Mouse (Mus musculus) forebrain, embryonic 16.5 days (tissue): ENCODE measurements around the gene Ube2j1. TPM values are rescaled to one million over a fixed set of nuclear protein-coding genes. Genes with fewer than 3 reads are reported as not detected.

ENCODE experiments used
- ATAC-seq: fragments of 200-750 bp; cut with Nextera tagmentation; 2 replicates; pipeline ENCODE4 v1.8.0; 2017; ENCODE audit warnings: mild to moderate bottlenecking, moderate library complexity
- H3K27ac ChIP-seq: fragments of 300-500 bp; sonication (generic); 2 replicates; pipeline ENCODE4 v1.5.1; 2014; ENCODE audit warnings: low read length, control low read depth
- H3K27me3 ChIP-seq: fragments of 300-500 bp; sonication (generic); replicated peaks from 2 replicates; pipeline ENCODE4 v1.6.1; 2014; ENCODE audit warnings: low read length; ENCODE audit not compliant: control insufficient read depth, insufficient read depth
- H3K36me3 ChIP-seq: fragments of 300-500 bp; sonication (generic); 2 replicates; pipeline ENCODE4 v1.6.1; 2014; ENCODE audit not compliant: control insufficient read depth, insufficient read depth
- H3K4me1 ChIP-seq: fragments of 300-500 bp; sonication (generic); replicated peaks from 2 replicates; pipeline ENCODE4 v1.6.1; 2014; ENCODE audit warnings: low read length; ENCODE audit not compliant: control insufficient read depth, insufficient read depth
- H3K4me2 ChIP-seq: fragments of 300-500 bp; sonication (generic); 2 replicates; pipeline ENCODE4 v1.6.1; 2014; ENCODE audit warnings: mild to moderate bottlenecking, low read length, control low read depth
- H3K4me3 ChIP-seq: fragments of 300-500 bp; sonication (generic); replicated peaks from 2 replicates; pipeline ENCODE4 v1.5.1; 2014; ENCODE audit warnings: mild to moderate bottlenecking, low read length, control low read depth
- H3K9ac ChIP-seq: fragments of 300-500 bp; sonication (generic); replicated peaks from 2 replicates; pipeline ENCODE4 v1.6.1; 2014; ENCODE audit warnings: low read depth, low read length, control low read depth
- H3K9me3 ChIP-seq: fragments of 300-500 bp; sonication (generic); 2 replicates; pipeline ENCODE4 v1.6.1; 2016; ENCODE audit warnings: low read length; ENCODE audit not compliant: control insufficient read depth
- WGBS: fragments of 180-500 bp; shearing (Covaris S2); extraction: QIAGEN DNeasy Blood & Tissue Kit; methylation state at CpG from one replicate; pipeline ENCODE4 v1.1.7; 2014; 5-methylcytosine and 5-hydroxymethylcytosine counted together
- polyA plus RNA-seq: library from polyadenylated mRNA; unstranded; fragments of >200 nt; fragmentation: Nextera tagmentation; extraction: Ambion mirVana; gene quantifications from 2 replicates; pipeline ENCODE4 v1.2.1, GENCODE M21; 2015

Gene Ube2j1
- polyA plus RNA-seq, 1 experiment from 2014 or later = 53.4 TPM

DNA sequence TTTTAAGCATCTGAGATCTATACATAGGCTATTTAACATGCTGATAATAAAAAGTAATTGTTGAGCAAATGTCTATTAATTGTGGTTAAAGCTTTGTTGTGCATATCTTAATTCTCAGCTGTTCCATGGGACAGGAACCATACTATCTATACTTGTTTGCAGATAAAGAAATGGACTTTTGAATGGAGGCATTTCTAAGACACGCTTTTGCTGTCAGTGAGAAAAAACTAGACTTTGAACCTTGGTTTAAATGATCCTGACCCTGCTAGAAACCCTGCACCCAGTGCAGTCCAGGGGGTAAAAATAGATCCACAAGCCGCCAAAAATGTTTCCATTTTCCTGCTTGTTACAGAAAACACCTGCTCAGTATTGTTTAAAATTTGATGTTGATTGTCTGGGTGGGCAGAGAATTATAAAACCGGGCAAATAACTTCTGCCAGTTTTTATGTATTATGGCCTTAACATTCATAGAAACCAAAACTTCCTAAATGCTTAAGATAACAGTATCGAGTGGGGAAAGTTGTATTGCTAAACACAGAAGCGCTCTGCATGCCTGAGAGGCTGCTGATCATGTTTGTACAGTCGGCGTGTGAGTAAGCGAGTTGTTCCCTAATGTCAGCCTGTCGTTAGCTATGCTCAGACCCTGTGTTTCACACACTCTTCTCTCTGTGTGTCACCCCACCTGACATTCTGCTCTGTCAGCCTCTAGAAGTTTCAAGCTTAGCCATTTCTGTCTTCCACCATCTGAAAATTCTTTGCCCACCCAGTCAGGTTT, 23.6 kb upstream of the Ube2j1 start:
- Histone ChIP-seq H3K4me3 (no peak overlapping the region), H3K36me3 (no peaks in the 10 kb centered on the region), H3K27me3 (no peaks in the 10 kb centered on the region), H3K4me1 (no peaks in the 10 kb centered on the region), H3K27ac (no peak overlapping the region), H3K9ac (no peak overlapping the region), H3K4me2 (no peak overlapping the region), H3K9me3 (no peaks in the 10 kb centered on the region)
- 87% methylated on average over 9 of the region's 9 CpGs for WGBS
- no peak for ATAC-seq

DNA sequence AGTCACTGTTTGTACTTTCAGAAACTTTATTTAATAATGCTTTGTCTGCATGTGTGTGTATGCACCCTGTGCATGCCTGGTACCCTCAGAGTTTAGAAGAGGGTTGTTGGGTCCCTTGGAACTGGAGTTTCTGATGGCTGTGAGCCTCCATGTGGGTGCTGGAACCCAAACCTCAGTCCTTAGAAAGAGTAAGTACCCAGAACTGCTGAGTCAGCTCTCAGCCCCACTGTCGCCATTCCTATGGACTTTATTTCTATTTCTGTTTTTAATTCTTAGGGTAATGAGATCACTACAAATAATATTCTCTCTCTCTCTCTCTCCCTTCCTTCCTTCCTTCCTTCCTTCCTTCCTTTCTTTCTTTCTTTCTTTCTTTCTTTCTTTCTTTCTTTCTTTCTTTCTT, 21.1 kb upstream of the Ube2j1 start:
- H3K27ac ChIP-seq = no peak overlapping the region
- ATAC-seq = no peak
- H3K4me2 ChIP-seq = no peak overlapping the region
- WGBS = 83% methylated on average over 1 of the region's 1 CpGs
- no peaks in the 10 kb centered on the region for H3K27me3 ChIP-seq
- H3K4me3 ChIP-seq = no peak overlapping the region
- no peak overlapping the region for H3K9ac ChIP-seq
- H3K4me1 ChIP-seq = no peaks in the 10 kb centered on the region
- no peaks in the 10 kb centered on the region; the same call in 1 of the 2 replicates for H3K36me3 ChIP-seq
- no peaks in the 10 kb centered on the region for H3K9me3 ChIP-seq

DNA sequence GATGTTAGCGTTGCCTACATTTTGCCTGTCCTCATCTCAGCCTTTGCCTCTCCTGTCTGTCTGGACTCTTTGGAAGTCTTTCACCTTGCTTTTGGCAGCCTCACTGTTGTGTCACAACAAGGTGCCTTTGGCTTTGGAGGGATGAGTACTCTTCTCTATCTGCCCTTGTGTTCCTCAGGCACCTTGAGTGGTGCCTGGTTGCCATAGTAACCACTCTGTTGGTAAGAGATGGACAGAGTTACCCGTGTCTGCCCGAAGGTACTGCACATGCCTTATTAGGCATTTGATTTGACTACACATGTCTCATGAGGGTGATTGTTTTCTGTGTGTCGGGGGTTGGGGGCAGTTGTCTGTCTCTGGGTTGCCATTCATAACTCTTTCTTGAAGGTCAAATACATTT, 18.7 kb upstream of the Ube2j1 start:
- H3K27me3 ChIP-seq = no peaks in the 10 kb centered on the region
- no peak overlapping the region for H3K4me2 ChIP-seq
- H3K27ac ChIP-seq = no peak overlapping the region
- no peak overlapping the region for H3K4me3 ChIP-seq
- no peaks in the 10 kb centered on the region for H3K4me1 ChIP-seq
- no peaks in the 10 kb centered on the region for H3K9me3 ChIP-seq
- no peak overlapping the region for H3K9ac ChIP-seq
- 74% methylated on average over 4 of the region's 4 CpGs for WGBS
- no peaks in the 10 kb centered on the region; the same call in 1 of the 2 replicates for H3K36me3 ChIP-seq
- no peak for ATAC-seq

DNA sequence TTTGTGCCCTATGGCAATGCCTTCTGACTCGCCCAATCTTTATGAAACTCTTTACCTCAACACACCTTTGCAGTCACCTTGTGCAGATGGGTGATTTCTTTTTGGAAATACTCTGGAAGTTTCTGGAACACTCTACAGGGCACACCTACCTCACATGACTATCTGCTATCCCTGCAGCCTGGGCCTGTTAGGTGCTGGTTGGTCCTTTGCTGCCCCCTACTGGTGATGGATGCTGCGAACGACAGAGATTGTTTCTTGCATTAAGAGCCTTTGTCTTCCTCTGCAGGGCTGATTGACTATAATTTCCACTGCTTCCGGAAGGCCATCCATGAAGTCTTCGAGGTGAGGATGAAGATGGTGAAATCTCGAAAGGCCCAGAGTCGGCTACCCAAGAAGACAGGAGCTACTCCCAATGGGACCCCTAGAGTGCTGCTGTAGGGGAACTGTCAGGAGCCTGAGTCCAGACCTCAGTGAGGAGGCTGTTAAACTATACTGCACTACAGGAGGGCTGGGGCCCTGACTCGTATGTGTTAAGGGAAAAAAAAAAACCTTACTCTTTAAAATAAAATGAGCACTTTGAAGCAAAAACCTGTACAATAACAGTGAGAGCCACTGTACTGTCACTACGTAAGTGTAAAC, 12.7 kb upstream of the Ube2j1 start:
- Histone ChIP-seq H3K36me3 (no peaks in the 10 kb centered on the region; the same call in 1 of the 2 replicates), H3K27ac (no peak overlapping the region), H3K4me2 (no peak overlapping the region), H3K4me3 (no peak overlapping the region), H3K27me3 (no peaks in the 10 kb centered on the region), H3K4me1 (no peaks in the 10 kb centered on the region), H3K9ac (peak overlapping the region; percentile 26; the same call in 1 of the 2 replicates), H3K9me3 (no peaks in the 10 kb centered on the region)
- 47% methylated on average over 9 of the region's 9 CpGs for WGBS
- ATAC-seq = peak; percentile 93

DNA sequence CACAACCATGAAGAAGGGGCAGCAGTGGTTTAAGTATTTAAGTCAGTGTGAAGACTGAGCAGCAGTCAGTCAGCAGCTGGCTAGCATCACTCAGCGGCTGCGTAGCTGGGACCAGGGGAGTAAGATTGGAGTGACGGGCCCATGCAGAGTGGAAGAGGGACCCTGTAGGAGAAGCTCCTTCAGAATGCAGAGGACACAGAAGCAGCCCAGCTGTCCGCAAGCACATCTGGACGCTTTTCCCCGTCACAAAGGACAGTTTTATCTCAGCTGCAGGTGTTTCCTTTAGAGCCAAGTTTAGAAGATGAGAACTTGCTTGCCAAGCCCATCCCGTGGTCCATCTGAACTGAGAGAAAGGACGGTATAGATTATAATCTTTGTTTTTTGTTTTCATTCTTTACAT, 6.8 kb upstream of the Ube2j1 start:
- H3K4me1 ChIP-seq = no peaks in the 10 kb centered on the region
- no peak for ATAC-seq
- WGBS = 85% methylated on average over 8 of the region's 8 CpGs

DNA sequence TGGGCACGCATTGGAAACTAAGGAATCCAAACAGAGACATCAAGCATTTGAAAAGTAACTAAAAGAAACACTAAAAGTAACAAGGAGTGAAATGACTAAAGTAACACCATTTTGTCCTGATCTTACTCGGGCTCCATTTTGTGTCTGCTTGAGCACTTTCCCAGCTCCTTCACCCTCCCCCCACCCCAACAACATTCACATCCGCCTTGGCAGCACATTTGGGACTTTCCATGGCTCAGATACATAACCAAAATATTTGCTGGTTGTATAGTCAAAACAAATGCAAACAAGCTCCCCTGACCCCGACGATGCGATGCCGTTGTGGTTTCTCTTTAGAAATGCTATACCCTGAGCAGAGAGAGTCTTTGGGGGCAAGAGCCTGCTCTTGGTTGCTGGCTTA, 2.1 kb upstream of the Ube2j1 start:
- H3K4me3 ChIP-seq = no peak overlapping the region
- H3K9me3 ChIP-seq = no peaks in the 10 kb centered on the region
- no peak for ATAC-seq
- H3K9ac ChIP-seq = no peak overlapping the region
- 83% methylated on average over 7 of the region's 7 CpGs for WGBS
- peaks cover 15% of the 10 kb centered on the region for H3K4me1 ChIP-seq
- no peak overlapping the region for H3K27ac ChIP-seq
- H3K36me3 ChIP-seq = no peaks in the 10 kb centered on the region
- H3K4me2 ChIP-seq = no peak overlapping the region
- H3K27me3 ChIP-seq = no peaks in the 10 kb centered on the region

More for the DNA sequence above, 6.8 kb upstream of the Ube2j1 start:
- Histone ChIP-seq H3K9ac (no peak overlapping the region), H3K4me2 (no peak overlapping the region), H3K27me3 (no peaks in the 10 kb centered on the region), H3K9me3 (no peaks in the 10 kb centered on the region), H3K27ac (no peak overlapping the region), H3K36me3 (no peaks in the 10 kb centered on the region), H3K4me3 (no peak overlapping the region)

DNA sequence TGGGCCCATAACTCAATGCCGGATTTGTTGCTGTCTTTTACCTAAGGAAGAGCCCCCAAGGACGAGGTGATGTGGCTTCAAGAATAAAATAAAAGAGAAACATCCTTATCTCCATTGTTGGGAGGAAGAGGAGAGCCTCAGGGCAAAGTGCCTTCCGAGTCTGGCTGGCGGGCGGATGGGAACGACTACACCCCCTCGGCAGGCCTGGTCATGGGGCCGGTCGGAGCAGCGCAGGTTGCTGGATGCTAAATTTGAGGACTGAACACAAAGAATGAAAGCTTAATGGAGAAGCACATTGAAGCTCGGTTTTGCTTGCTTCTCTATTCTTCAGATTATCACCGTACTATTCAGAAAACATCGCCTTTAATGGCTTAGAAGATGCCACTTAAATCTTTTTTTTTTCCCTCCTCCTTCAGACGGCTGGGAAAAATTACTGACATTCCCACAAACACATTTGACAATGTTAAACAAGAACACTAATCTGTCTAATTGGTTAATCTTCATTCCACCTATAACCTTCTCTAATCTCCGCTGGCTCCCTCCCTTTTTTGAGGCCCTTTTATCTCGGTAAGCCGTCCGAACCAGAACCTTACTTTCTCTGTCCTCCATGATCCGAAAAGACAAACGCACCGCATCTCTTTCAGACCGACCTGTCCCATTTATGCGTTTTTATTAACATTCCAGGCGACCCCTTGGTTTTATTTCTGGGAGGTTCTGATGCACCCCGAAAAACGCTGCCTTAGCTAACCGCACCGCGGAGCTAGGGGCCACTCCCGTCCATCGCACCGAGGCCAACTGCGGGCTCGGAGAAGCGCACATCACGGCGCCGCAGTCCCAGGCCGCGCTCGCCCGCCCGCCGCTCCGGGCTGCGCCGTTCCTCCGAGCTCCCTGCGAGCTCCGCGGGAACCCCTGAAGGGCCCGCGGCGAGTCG, 687 bp upstream of the Ube2j1 start:
- 1% methylated on average over 52 of the region's 55 CpGs for WGBS
- peak overlapping the region; percentile 95 for H3K27ac ChIP-seq
- H3K36me3 ChIP-seq = peaks cover under 1% of the 10 kb centered on the region; the same call in 1 of the 2 replicates
- peak; percentile 83 for ATAC-seq
- H3K4me2 ChIP-seq = peak overlapping the region; percentile 69
- H3K27me3 ChIP-seq = no peaks in the 10 kb centered on the region
- peak overlapping the region; percentile 95 for H3K9ac ChIP-seq
- peaks cover 15% of the 10 kb centered on the region for H3K4me1 ChIP-seq
- peak overlapping the region; percentile 96 for H3K4me3 ChIP-seq
- peaks cover under 1% of the 10 kb centered on the region; the same call in 1 of the 2 replicates for H3K9me3 ChIP-seq

DNA sequence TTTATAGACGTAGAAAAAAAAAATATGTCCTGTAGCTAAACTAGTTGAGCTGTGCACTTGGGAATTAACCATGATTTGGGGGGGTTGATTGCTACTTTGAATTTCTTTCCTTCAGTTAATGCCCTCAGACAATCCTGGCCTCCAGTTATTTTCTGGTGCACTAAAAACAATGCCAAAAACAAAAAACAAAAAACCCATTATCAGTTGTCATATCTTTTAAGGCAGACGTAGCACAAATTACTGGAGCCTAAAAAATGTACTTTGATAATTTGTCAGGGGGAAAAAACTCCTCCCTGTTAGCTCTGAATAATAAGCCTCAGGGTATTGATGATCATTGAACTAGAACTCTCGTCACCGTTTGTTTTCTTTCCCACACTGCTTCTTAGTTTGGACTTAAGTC, 829 bp downstream of the Ube2j1 start:
- peak overlapping the region; percentile 69 for H3K4me2 ChIP-seq
- H3K4me3 ChIP-seq = peak overlapping the region; percentile 96
- no peak for ATAC-seq
- peaks cover 15% of the 10 kb centered on the region for H3K4me1 ChIP-seq
- H3K27me3 ChIP-seq = no peaks in the 10 kb centered on the region
- 2% methylated on average over 4 of the region's 4 CpGs for WGBS
- H3K9ac ChIP-seq = peak overlapping the region; percentile 95
- H3K36me3 ChIP-seq = peaks cover 4% of the 10 kb centered on the region; the same call in 1 of the 2 replicates
- H3K27ac ChIP-seq = no peak overlapping the region; the same call in 1 of the 2 replicates
- peaks cover 2% of the 10 kb centered on the region; the same call in 1 of the 2 replicates for H3K9me3 ChIP-seq

DNA sequence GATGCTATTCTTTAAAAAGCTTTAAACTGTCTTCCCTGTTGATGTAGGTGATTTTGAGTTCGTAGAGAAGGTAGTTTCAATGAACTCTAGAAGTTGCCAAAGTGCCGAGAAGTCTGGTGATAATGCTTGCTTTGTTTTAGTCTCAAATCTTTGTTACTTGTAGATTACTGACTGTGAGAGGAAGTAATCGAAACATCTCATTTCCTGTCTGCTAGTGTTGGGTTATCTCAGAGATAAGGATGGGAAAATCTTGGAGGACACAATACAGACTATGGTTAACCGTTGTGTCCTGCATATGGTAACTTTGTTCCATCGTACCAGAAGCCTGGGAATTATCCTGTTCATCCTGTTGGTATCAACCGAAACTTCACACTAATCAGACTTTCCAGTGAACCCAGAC, 2.3 kb downstream of the Ube2j1 start:
- 87% methylated on average over 6 of the region's 6 CpGs for WGBS
- peaks cover 4% of the 10 kb centered on the region; the same call in 1 of the 2 replicates for H3K36me3 ChIP-seq
- H3K4me2 ChIP-seq = no peak overlapping the region
- H3K4me3 ChIP-seq = no peak overlapping the region
- H3K4me1 ChIP-seq = peaks cover 15% of the 10 kb centered on the region
- H3K9ac ChIP-seq = no peak overlapping the region
- no peak for ATAC-seq
- peaks cover 2% of the 10 kb centered on the region; the same call in 1 of the 2 replicates for H3K9me3 ChIP-seq
- H3K27me3 ChIP-seq = no peaks in the 10 kb centered on the region
- no peak overlapping the region for H3K27ac ChIP-seq
